Mouse (Mus musculus) spleen, postnatal 14 days (tissue): ENCODE measurements around the gene Spata13.

Experiments
- DNase-seq, 2 experiments: peaks; one replicate each; pipeline ENCODE4 v3.0.0; 2021 to 2022; ENCODE audit warnings: low spot score in 2 of 2

Spata13 gene

DNA sequence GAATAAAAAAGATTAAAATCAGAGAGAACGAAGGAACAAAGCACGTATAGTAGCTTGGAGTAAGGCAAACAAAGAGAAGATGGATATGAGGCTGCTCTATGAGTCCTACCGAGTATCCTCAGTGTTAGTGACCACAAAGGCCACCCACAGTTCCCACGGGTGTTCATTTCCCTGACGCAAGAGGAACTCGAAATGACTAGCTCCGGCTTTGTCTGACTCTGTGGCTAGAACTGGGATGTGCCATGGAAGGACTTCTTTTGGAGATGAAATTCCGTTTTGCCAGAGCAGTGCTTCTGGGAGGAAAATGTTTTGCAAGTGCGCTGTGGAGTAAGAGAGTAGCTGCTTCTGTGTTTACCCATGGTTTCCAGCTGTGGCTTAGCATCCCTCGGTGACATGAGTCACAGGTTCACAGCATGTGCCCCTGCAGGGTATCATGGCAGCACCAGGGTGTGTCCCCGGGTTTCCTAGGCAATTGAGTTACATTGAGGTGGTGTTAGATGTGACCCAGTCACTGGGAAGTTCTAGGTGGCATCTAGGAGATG, 78.6 kb downstream of the Spata13 start:
- no peak for DNase-seq

DNA sequence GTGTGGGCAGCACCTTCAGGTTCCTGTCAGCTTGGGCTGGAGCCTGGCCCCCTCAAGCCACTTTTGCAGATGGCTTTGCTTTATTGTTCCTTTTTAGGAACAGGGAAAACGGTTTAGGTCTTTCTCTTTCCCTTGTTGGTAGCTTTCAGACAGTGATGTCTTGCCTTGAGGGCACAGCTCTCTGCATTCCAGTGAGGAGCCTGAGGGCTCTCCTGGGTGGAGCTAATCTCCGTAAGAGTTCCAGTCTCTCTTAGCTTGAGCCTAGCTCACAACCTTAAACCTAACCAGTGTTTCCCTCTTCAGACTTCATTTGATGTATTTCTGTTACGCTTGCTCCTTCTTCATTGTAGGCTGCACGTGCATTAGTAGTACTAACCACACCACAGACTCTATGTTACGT, 81.9 kb downstream of the Spata13 start:
- no peak for DNase-seq

DNA sequence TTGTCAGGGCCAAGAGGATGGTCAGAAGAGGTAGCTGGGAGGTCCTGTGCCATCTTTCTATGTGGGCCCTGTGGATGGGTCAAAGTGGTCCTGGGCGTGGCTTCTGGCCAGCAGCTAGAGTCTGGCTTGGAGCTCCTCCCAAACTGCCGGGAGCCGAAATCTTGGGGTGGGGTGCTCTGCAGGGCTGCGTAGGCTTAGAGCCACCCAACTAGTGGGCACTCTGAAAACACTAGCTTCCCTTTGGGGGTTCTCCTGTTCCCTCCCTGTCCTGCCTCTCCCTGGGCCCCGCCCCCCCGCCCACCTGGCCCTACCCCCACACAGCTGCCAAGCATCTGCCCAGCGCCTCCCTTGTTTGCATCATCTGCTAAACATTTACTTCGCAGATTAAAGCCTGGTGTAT, 87.5 kb downstream of the Spata13 start:
- no peak for DNase-seq

DNA sequence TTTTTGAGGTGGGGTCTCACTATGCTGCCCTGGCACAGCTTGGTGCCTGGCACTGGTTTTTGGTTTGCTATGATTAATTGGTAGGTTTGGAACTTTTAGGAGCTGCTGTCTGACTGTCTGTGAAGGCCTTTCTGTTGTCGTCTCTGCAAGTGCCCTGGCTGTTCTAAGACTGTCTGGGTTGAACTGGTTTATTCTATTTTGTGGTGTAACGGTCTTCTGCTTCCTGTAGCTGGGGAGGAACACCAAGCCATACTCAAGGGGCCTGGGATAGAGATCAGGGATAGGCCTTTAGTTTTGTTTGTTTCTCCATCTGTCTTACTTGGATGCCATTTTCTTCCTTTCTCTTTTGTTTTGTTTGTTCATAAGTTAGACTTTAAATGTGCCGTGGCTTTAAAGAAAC, 88.1 kb downstream of the Spata13 start:
- DNase-seq: no peak

DNA sequence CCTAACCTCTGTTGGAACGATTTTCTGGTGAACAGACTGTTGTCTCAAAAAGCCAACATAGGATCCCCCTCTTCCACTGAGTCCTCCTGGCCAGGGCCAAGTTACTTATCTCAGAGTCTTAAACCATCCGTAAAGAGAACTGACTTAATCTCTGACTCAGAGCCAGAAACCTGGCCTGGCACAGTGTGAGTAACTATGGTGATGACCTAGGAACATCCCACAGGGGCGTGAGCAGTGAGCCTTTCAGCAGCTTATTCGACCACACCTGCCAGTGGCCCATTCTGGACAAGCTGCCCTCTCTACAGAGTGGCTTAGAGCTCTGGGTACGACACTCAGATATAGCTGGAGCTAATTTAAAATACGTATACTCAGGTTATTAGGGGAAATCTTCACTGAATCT, 92.3 kb downstream of the Spata13 start:
- DNase-seq: no peak

DNA sequence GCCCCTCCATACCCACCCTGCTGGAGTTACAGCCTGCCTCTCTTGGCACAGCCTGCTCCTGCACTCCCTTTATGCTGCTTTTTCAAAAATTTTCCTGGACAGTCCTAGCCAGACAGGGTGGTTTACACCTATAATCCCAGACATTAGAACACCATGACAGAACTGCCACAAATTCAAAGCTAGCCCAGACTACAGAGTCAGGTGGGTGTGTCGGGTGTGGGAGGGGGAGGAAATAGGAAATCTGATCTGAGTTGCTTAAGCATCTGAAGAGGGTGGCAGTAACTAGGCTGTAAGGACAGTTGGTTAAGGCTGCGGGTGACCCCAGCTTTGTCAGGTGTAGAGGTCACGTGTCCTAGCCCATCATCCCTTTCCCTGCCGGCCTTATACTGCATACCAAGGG, 93.3 kb downstream of the Spata13 start:
- no peak for DNase-seq

DNA sequence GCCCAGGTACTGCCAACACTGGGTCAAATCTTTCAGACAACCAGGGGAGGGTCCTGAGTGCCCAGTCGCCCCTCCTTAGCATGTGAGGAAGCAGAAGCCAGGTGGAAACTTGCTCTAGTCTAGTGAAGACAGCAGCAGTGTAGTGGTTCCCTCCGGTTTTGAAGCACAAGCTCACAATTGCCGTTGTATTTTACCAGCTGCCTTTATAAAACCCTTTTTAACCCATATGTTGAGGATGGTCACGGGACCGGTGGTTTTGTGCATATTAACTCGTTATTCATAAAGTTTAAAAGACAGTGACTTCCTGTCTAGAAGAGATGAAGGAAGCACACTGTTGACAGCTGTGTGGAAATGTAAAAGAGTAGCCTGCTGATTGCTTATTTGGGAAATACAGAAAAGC, 98.3 kb downstream of the Spata13 start:
- DNase-seq: no peak

DNA sequence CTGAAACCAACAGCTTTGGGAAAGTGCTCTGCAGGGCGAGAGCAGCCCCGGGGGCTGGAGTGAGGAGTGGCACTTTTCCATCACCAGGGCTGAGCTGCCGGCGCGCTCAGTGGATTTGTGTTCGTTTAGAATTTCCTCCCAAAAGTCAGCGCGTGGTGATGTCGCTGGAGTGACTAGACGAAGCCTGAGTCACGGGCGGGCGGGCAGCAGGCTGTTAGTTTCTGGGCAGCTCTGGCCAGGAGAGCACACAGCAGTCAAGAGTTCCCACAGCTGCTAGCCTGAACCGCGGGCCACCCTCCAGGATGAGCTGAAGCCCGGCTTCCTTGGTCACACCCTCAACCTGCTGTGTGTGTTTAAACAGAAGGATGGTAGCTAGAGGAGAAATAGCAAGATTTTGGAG, 99.0 kb downstream of the Spata13 start:
- DNase-seq: no peak

DNA sequence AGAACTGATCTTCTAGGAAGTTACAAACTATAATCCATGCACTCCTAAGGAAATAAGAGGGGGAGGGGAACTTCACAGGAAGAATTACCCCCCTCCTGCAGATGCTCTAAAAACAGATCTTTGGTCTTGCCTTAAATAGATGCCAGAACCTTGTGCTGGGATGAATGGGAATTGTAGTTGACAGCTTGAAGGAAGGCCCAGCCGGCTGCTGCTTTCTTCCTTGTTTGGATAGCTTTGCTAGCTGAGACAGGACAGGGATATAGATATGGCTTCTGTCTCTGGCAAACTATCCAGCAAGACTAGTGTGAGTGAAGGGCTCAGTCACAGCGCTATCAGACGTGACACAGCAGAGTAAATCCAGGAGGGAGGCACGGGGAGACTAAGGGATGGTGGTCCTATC, 99.9 kb downstream of the Spata13 start:
- no peak for DNase-seq

DNA sequence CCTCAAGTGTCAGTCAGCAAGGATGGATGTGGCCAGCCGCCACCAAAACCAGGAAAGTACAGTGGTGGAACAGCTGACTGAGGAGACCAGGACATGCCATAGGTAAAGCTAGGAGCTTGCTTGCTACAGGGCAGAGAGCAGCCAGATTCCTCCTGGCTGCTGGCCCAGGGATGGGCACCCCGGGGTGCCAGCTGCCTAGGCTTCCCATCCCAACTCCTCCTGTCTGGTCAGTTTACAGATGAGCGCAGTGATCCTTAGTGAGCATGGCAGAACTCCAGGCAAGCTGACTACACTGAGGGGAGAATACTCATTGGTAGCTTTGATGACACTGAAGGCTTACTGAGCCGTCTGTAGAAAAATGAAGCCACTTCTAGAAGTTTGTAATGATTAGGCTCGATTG, 101.4 kb downstream of the Spata13 start:
- no peak for DNase-seq

DNA sequence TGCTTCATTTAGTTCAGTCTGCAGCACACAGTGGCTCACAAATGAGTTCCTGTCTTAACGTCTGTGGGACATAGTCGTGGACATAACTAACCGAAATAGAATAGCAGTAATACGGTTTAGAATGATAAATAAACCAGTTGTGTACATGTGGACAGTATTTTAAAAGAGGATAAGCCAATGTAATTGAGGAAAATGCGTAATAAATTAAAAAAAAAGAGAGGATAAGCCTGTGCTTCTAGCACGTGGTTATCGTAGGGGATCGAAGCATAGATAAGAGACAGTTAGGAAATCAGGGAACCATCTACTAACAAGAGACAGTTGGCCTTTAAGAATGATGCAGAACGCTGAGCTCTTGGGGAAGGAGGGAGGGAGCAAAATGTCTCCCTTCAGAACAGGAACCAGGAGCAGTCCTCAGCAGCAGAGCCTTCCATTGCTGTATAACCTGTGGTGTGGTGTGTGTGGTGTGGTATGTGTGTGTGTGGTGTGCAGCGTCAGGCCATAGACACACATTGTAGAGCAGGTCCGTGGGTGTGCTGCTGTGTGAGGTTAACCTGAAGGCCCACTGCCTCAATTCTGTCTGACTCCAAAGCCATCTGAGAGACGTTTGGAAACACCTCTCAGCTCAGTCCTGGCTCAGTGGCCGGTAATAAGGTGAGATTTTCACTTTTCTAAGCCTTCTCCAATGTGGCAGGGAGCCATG, 102.2 kb downstream of the Spata13 start:
- no peak for DNase-seq

DNA sequence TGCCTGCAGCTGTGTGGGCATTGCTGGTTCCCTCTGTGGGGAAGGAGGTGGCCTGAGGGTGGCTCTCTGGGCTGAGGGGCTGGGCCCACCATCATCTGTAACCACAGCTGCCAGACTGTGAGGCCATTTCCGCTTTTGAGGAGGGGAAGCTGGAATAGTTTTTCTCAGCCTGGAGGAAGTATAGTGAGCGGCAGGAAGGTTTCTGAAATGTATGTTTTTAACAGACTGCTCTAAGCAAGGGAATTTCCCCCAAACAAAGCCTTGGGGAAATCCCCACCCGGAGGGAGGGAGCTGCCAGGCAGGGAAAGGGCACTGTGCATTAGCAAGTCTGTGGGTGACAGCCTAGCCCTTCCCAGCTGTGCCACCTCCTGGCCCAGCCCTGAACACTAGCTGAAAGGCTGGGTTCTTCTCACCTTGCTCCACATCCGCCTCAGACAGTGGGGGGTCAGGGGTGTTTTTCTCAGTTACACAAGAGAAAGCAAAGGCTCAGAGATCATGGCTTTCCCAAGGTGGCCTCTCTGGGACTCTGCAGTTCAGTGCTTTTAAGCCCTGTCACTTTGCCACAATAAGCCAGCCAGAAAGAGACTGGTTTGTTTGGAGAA, 102.9 kb downstream of the Spata13 start:
- peak in 1 of 2 experiments; percentile 50 for DNase-seq

DNA sequence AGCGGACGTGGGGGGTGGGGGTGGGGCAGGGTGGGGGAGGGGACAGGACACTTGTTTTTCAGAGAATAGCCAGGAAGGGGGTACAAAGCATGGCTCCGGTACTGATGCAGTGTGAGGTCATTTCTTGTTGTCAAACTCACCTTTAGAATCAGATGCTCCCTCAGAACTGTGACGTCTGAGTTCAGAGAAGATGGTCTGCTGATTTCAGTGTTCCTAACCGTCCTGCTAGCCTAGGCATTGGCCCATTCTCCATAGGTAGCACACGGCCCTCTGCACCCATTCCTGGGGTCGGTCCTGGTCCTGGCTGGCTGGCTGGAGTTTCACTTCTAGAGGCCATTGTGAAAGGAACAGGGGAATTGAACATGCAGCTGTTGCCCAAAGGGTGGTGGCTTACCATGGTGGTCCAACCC, 103.4 kb downstream of the Spata13 start:
- DNase-seq: no peak

DNA sequence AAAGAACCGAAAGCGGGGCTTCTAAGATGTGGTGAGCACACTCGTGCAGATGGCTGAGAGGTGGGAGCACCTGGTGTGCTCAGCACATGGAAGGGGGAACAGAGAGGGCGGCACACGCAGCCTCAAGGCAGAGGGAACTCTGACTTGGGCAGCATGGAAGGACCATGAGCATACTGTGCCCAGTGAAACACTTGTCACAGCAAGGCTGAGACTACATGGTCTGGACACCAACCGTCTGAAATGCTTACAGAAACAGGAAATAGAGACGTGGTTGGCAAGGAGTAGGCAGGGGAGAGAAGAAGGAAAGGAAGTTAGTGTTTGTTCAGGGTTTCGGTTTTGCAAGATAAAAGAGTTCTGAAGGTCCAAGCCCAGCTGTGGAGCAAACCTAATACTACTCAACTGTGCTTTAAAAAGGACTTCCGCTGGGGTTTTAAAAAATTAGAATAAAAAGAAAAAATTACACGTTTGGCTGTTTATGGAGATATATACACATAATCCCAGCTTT, 104.7 kb downstream of the Spata13 start:
- no peak for DNase-seq

DNA sequence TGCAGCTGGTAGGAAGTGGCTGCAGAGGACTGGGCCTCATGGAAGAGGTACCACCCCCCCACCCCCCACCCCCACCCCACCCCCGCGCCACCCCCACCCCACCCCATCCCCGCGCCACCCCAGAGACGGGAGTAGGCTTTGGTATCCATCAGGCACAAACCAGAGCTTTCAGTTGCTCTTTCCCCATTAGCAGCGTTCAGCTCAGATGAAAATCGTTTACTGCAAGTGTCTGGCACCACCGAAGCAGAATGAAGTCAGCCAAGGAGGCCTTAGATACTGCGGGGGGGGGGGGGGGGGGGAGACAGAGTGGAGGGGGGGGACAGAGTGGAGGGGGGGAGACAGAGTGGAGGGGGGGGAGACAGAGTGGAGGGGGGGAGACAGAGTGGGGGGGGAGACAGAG, 105.4 kb downstream of the Spata13 start:
- no peak for DNase-seq

DNA sequence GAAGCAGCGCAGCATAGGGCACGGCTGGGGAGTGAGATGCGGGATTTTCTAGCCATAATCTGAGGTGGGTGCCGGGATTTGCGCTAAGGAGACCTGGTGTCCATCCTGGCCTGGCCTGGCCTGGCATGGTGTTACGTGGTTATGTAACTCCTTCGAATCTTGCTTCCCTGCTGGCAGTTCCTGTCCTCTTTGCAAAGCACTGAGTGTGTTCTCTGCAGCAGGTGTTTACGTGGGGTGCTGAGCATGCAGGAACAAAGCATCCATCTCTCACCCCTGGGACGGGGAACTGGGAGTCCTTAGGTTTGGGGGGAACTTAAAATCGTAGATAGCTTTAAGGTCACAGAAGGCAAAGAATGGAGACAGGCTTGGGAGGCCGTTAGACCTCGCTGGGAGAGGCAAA, 105.8 kb downstream of the Spata13 start:
- no peak for DNase-seq

DNA sequence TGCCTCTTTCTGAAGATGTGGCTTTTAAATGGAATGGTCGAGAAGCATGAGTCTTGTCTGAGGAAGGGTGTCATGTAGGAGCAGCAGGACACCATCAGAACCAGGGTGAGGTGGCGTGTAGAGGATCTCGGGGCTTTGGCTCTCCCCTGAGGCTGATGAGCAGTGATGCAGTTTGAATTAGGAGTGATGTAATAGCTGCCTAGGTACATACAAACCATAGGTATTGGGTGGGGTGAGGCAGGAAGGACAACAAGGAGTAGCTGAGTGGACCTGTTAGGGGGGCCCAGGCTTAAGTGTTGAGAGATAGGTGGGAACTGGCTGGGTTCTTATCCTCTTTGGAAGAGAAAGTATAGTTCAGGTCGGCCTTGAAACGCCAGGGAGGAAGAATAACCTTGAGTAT, 106.7 kb downstream of the Spata13 start:
- DNase-seq: no peak

DNA sequence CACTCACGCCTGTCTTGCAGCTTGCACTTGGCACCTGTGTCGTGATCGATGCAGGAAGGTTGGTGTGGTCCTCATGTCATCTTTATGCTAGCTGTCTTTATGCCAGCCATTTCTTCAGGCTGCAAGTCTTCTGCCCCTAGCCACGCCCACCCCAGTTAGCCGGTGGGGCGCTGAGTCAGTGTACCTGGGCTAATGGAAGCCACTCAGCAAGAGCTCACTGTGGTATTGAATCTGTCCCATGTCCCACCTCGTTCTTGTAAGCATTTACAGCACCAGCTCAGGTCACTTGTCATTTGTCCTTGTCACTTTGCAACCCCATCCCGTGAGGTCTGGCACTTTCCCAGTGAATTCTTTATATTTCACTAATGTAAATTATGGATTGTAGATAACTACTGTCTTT, 107.2 kb downstream of the Spata13 start:
- DNase-seq: no peak

DNA sequence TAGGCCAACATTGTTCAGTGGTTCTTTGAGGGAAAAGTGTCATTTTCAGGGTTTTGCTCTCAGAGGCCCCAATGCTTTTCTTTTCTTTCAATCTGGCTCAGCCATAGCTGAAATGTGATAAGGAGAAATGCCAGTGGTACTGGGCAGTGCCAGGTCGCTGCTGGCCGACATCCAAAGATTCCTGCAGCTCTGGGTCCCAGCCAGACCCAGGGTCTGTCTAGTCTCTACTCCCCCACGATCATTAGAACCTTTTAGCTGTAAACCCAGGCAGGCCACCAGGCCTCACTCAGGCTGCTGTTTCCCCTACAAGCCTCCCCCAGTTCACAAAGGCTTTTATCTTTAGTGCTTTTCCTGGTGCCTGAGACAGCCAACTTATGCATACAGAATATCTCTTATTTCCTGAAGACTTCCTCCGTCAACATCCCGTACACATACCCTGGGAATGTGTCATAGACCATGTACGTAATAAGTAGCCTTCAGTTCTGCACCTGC, 107.7 kb downstream of the Spata13 start:
- DNase-seq: no peak

DNA sequence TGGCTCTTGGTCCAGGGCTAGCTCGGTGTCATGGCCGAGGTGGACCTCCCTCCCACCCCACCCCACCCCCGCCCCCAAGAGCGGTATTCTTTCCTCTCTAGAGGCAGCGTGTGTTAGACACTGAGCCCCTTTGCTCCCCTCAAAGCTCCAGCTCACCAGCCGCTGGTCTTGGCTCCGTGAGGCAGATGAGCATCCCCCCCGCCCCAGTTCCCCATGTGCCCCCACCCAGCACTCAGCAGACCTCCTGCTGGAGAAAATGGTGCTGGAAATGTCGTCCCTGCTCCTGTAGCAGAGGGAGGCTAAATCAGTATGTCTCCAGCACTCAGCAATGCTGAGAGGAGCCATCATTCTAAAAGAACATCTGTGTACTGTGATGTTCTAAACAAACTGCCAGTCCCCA, 109.9 kb downstream of the Spata13 start:
- no peak for DNase-seq

DNA sequence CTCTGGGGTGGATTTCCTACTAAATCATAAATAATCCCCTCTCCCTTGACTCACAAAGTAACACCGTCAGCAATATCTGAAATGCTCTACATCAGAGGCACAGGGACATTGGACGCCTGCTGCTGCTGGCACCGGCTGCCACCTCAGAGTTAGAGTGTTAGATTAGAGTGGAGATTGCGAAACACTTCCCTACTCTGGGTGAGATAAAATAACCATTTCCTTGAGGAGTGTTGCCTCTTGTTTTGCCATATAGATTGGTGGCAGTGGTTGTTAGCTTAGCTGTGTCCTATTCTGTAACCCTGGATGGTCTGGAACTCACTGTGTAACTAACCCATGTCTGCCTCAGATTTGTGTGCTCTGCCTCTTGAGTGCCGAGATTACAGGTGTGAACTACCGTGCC, 111.4 kb downstream of the Spata13 start:
- no peak for DNase-seq

DNA sequence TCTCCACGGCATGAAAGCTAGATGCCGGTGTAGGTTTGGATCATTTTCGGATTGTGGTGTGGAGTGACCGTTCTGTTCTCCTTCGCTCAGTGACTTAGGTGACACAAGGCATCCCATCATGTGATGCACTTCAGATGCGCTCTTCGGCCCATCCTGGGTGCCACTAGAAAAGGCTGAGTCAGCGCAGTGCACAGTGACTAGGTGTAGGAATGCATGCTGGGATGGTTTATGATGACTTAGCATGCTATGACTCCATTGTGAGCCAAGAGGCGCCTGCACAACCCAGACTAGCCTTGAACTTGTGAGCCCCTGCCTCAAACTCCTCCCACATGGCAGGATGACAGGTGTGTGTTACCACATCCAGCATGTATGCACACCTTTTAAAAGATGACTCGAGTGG, 112.3 kb downstream of the Spata13 start:
- DNase-seq: no peak

DNA sequence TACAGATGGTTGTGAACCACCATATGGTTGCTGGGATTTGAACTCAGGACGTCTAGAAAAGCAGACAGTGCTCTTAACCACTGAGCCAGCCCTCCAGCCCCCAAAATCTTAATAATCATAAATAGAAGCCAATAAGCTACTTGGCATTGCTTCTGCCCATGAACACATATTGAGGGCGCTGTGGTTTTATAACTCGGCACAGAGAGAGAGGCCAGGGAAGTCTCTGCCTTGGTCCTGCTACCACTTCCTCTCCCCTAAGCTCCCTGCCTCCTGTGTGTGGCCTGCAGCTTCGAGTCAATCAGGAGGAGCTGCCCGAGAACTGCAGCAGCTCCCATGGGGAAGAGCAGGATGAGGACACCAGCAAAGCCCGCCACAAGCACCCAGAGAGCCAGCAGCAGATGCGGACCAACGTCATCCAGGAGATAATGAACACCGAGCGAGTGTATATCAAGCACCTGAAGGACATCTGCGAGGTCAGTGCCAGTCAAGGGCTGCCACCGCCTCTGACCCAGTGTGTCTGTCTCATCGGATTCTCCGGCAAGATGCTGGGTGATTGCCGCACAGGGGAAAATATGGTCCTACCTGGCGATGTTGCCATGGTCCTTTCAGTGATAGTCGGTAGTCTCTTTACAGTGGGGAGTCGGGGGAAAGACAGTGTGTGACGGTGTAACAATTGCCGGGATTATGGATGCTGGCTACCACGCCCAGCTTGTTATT, 113.5 kb downstream of the Spata13 start:
- no peak for DNase-seq
